Mouse (Mus musculus) CH12.LX (cell line): Measurements from ENCODE around the gene Rhbdl1.

Experiments used
- POLR2A ChIP-seq: IDR thresholded peaks from 2 replicates; pipeline ENCODE4 v1.6.1; 2011; ENCODE audit warnings: low read depth, mild to moderate bottlenecking, improper control_type of control experiment, low read length
- ZNF384 ChIP-seq: IDR thresholded peaks from 2 replicates; pipeline ENCODE4 v1.6.1; 2012; ENCODE audit warnings: low read depth, low read length, improper control_type of control experiment, inconsistent platforms

GRCm38 (mm10) chr17:25832436-25833290, 4.4 kb downstream of the Rhbdl1 start:
- TF ChIP-seq ZNF384 (no peak), POLR2A (peak; percentile 90)
